Mouse (Mus musculus): ENCODE data around the gene Gm49673.

Gene Gm49673

DNA sequence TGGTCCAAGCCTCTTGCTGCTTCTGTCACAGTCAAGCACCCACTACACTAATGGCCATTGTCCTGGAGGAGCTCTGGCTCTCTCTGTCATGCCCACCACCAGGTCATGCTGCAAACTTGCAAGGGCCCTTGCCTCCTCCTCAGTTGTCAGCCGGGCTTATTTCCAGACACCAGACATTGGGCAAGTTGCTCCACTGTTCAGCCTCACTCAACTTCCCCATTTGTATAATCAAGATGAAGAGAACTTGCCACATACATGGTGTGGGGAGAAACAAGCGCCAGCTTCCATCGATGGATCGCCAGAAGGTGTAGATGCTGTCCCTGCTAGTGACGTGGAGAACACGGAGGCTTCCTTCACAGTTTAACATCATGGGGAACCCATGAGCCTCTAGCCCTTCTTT lies 97.4 kb downstream of the Gm49673 start:
- in situ Hi-C loops (cut with MboI, MseI) = loop anchor here (5.0 to 10.0 kb wide), 3 partner anchors 125 to 135 kb away; no protein-coding TSS in a partner anchor

DNA sequence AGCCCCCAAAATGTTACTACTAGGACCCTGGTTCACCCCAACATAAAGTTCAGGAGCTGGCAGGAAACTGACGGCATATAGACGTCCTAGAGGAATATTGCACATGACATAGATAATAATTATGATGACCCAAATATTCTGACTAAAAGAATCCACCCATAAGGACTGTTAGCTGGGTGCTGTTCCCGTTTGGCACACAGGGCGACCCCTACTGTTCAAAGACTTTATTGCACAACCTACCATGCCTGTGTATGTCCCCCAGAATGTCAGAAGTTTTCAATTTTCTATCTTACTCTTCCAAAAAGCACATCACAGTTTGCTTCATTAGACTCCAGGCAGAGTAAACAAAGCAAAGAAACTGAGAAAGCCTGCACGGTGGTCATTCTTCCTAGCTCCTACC lies 101.4 kb downstream of the Gm49673 start:
- in situ Hi-C loops (cut with MboI, MseI) = loop anchor here in 1 of 2 experiments (10.0 kb wide), 1 partner anchor 181 kb away; no protein-coding TSS in a partner anchor

DNA sequence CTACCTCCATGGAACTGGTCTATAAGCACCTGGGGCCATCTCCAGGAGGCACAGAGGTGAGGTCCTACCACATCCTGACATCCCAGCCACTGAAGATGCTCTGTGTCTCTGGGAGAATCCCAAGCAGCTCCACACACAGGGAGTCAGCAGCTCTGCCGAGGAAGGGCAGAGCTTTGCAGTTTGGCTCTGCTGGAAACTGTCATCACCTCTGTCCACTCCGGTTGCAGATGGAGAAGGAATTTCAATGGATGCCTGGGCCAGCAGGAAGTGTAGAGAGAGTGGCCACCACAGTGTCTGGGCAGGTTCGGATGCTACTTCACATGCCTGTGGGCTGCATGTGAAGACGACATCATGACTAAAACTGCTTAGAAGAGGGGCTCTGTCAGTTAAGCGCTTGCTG lies 106.4 kb downstream of the Gm49673 start:
- in situ Hi-C loops (cut with MboI, MseI) = loop anchor here in 1 of 2 experiments (10.0 kb wide), 1 partner anchor 176 kb away; no protein-coding TSS in a partner anchor

- in situ Hi-C loops (cut with MboI, MseI) = loop anchor here (10.0 kb wide), 2 partner anchors 175 to 945 kb away; no protein-coding TSS in a partner anchor
Measured at GRCm38 (mm10) chr17:8039916-8040635, 107.5 kb downstream of the Gm49673 start.

- in situ Hi-C loops (cut with MboI, MseI) = loop anchor here (10.0 kb wide), 2 partner anchors 172 to 942 kb away; no protein-coding TSS in a partner anchor
Measured at GRCm38 (mm10) chr17:8036976-8037375, 110.6 kb downstream of the Gm49673 start.
